Mouse (Mus musculus) c-Kit-positive CD71-negative TER-119-negative erythroid progenitor cells, embryonic 14.5 days (primary cell): ENCODE results near the gene Chadl.
"Not testable (repeated sequence)": the region's sequence is repeated elsewhere in the genome, so short reads cannot be mapped to it uniquely, and the experiment has no call there.

Source experiments
- DNase-seq: peaks from one replicate; pipeline ENCODE4 v3.0.0-alpha.2; 2013; ENCODE audit warnings: low read depth

Chadl gene

GRCm38 (mm10) chr15:81697175-81697574 lies at the start of gene Chadl:
Gene Chadl (minus strand): TSS chr15:81697287.
- no peak for DNase-seq

- DNase-seq: no peak
These were observed 48.6 kb upstream of the Chadl start for GRCm38 (mm10) chr15:81745601-81746114.

- no peak for DNase-seq
These were observed 48.0 kb upstream of the Chadl start, which contains the start of the genes Zc3h7b and Rangap1 for GRCm38 (mm10) chr15:81744992-81745600. Gene Zc3h7b (plus strand): TSS chr15:81745057. Gene Rangap1 (minus strand): TSS chr15:81745530.

- DNase-seq: not testable (repeated sequence)
These were observed 45.3 kb upstream of the Chadl start for GRCm38 (mm10) chr15:81742368-81742767.

- DNase-seq: no peak
These were observed 42.8 kb upstream of the Chadl start for GRCm38 (mm10) chr15:81739924-81740323.

- no peak for DNase-seq
These were observed 42.2 kb upstream of the Chadl start for GRCm38 (mm10) chr15:81739296-81739695.

GRCm38 (mm10) chr15:81735075-81735474 lies 38.0 kb upstream of the Chadl start:
- no peak for DNase-seq

- DNase-seq: peak; percentile 94
These were observed 32.9 kb upstream of the Chadl start for GRCm38 (mm10) chr15:81729792-81730635.

- DNase-seq: no peak
These were observed 32.2 kb upstream of the Chadl start for GRCm38 (mm10) chr15:81729241-81729791.

- DNase-seq: no peak
These were observed 28.9 kb upstream of the Chadl start for GRCm38 (mm10) chr15:81725965-81726364.

- no peak for DNase-seq
These were observed 26.6 kb upstream of the Chadl start for GRCm38 (mm10) chr15:81723653-81724052.

GRCm38 (mm10) chr15:81722361-81722760 lies 25.3 kb upstream of the Chadl start:
- no peak for DNase-seq

GRCm38 (mm10) chr15:81719139-81719531 lies 22.0 kb upstream of the Chadl start:
- DNase-seq: no peak

- DNase-seq: no peak
These were observed 21.4 kb upstream of the Chadl start for GRCm38 (mm10) chr15:81718336-81719138.

GRCm38 (mm10) chr15:81713742-81714141 lies 16.7 kb upstream of the Chadl start:
- no peak for DNase-seq

GRCm38 (mm10) chr15:81710801-81711200 lies 13.7 kb upstream of the Chadl start:
- no peak for DNase-seq

- no peak for DNase-seq
These were observed 12.6 kb upstream of the Chadl start for GRCm38 (mm10) chr15:81709686-81710085.

GRCm38 (mm10) chr15:81708991-81709390 lies 11.9 kb upstream of the Chadl start:
- DNase-seq: no peak

GRCm38 (mm10) chr15:81703094-81703489 lies 6.0 kb upstream of the Chadl start:
- DNase-seq: no peak

GRCm38 (mm10) chr15:81702306-81703093 lies 5.4 kb upstream of the Chadl start:
- no peak for DNase-seq

- DNase-seq: not testable (repeated sequence)
These were observed 4.3 kb upstream of the Chadl start for GRCm38 (mm10) chr15:81701350-81701749.
